Mouse (Mus musculus): Measurements from ENCODE around the gene Ptpn18.
"Not testable (repeated sequence)": the region's sequence is repeated elsewhere in the genome, so short reads cannot be mapped to it uniquely, and the experiment has no call there.

Ptpn18 gene

GRCm38 (mm10) chr1:34459284-34460060 is at the start of gene Ptpn18:
Gene Ptpn18 (plus strand): TSS chr1:34459762.
- DNase-seq (ENCODE audit: low spot score): peak; percentile 96

GRCm38 (mm10) chr1:34428466-34428865 is 31.1 kb upstream of the Ptpn18 start:
- DNase-seq (ENCODE audit: low spot score): no peak

GRCm38 (mm10) chr1:34429281-34429680 is 30.3 kb upstream of the Ptpn18 start:
- no peak for DNase-seq (ENCODE audit: low spot score)

DNA sequence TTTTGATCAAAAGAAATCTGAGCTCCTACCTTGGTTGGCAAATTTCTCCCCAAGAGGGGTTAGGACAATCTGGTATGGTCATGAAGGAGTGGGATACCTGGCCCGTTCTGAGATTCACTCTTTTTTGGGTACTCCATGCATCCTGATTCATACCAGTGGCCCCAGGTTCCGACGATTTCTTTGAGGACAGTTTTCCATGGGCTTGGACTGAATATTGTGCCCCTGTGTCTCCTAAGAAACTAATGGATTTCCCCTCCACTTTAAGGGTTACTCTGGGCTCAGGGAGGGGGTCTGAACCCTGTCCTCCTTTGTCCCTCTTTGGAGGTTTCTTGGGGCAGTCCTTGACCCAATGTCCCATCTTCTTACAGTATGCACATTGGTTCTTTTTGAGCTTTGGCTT is 28.6 kb upstream of the Ptpn18 start:
- DNase-seq (ENCODE audit: low spot score): no peak

DNA sequence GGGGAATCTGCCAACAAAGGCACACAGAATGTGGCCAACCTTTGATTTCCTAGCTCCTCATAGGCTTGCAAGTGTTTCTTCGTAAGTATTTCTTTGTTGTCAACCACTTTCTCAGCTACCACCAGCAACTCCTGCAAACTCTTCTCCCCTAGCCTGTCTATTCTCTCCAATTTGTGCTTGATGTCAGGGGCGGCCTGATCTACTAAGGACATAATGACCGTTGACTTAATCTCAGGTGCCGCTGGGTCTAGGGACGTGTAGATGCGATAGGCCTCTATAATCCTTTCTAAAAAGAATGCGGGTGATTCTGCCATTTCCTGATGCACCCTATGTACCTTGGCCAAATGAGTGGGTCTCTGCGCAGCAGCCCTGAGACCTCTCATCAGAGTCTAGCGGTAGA is 28.1 kb upstream of the Ptpn18 start:
- DNase-seq (ENCODE audit: low spot score): no peak

- DNase-seq (ENCODE audit: low spot score): no peak
These were observed 27.2 kb upstream of the Ptpn18 start for GRCm38 (mm10) chr1:34432411-34432775.

DNA sequence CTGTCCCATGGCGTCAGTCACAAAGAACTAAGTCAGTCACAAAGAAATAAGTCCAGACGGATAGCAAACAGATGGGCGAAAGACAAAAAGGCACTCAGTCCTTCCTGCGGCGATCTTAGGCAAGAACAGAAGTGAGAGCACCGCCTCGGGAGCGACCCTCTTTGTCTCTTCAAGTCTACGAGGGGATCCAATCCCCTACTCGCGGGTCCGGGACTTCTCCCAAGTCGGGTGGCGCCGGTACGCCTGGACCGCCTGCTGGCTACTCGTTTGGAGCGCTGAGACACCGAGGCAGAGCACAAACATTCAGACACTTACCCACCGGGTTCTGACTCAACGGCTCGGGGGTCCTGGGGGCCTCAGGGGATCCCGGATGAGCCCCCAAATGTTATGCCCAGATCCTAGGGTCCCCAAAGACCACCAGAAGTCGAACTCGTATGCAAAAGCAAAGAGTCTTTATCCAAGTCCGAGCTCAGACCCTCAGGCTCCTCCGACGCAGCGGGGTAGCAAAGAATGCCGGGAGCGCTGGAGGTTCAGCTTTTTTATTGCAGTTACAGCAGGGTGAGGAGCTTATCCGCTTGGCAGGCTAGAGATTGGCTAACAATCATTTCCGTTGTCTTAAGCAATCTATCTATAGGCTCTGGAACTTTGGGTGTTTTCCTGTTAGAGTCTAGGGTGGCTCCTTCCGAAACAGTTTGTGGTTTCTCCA is 26.6 kb upstream of the Ptpn18 start:
- no peak for DNase-seq (ENCODE audit: low spot score)

- peak; percentile 70 for DNase-seq (ENCODE audit: low spot score)
These were observed 25.6 kb upstream of the Ptpn18 start for GRCm38 (mm10) chr1:34433891-34434521.

GRCm38 (mm10) chr1:34434660-34435160 is 24.9 kb upstream of the Ptpn18 start:
- peak; percentile 98 for DNase-seq (ENCODE audit: low spot score)

DNA sequence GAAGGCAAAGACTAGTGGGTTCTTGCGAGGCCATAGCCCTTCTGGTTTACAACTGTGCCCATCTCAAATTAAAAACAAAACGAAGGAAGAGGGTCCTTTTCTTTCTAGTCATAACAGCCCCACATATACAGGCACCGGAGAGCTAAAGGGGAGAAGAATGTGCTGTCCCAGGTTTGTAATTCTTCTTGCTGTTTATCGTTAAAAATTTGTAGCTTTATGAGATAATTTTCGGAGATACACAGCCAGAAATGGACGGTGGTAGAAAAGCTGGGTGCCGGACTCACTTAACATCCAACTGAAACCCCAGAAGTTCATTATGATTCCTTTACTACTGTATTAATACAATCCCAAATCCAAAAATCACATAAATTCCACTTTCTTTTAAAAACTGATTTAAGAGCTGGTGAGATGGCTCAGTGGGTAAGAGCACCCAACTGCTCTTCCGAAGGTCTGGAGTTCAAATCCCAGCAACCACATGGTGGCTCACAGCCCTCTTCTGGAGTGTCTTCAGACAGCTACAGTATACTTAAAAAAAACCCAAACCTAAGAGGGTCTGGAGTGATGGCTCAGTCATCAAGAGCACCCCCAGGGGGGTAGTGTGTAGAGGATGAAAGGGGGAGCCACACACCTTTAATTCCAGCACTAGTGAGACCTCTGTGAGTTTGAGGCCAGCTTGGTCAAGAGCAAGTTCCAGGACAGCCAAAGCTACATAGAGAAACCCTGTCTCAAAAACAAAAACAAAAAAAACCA is 24.0 kb upstream of the Ptpn18 start:
- peak; percentile 53 for DNase-seq (ENCODE audit: low spot score)

GRCm38 (mm10) chr1:34436374-34436773 is 23.2 kb upstream of the Ptpn18 start:
- DNase-seq (ENCODE audit: low spot score): no peak

DNA sequence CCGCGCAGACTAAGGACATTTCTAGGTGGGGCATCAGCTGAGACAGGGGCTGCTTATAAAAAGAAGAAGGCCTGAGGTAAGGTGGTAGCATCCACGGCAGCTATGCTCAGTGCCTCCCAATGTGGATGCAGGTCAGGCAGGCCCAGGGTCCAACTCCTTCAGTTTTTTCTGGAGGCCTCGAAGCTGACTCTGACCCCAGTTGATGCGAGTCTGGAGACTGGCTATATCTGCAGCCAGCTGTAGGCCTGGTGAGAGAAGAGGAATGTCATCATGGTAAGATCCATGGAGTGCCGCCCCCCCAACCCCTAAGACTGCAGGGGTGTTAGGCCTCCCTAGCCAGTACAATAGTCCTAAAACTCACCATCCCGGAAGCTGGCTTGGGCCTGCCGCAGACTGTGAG is 22.2 kb upstream of the Ptpn18 start:
- DNase-seq (ENCODE audit: low spot score): not testable (repeated sequence)

DNA sequence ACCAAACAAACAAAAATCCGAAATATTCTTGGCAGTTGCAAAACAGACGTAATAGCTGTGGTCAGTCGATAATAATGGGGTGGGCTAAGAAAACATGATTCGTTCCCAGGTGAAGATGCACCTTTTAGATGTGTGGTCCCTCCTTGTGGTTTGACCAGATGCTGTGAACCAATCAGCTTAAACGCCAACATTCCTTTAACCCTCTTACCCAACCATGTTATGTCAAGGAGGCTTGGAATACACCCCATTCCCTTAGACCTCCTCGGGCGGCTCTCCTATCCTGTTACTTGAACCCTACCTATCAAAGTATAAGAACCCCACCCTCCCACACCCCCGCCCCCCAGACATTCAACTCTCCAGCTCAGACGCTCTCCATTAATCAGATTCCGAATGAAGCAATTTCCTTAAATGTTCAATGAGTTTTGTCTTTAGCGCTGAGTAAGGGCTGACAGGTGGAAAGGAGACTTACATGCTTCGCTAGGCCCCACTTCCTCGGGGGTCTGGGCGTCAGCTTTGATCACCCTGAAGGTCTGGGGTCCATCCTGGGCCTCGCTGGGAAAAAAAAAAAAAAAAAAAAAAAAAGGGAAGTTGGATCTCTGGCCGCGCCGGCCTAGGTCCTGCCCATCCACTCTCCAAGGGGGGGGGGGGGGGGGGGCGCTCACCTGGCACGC is 21.0 kb upstream of the Ptpn18 start:
- DNase-seq (ENCODE audit: low spot score): peak; percentile 24

- peak; percentile 99 for DNase-seq (ENCODE audit: low spot score)
These were observed 20.2 kb upstream of the Ptpn18 start, which contains the start of the genes Ccdc115 and Imp4 for GRCm38 (mm10) chr1:34439215-34439960. Gene Ccdc115 (minus strand): TSS chr1:34439672. Gene Imp4 (plus strand): TSS chr1:34439851.

DNA sequence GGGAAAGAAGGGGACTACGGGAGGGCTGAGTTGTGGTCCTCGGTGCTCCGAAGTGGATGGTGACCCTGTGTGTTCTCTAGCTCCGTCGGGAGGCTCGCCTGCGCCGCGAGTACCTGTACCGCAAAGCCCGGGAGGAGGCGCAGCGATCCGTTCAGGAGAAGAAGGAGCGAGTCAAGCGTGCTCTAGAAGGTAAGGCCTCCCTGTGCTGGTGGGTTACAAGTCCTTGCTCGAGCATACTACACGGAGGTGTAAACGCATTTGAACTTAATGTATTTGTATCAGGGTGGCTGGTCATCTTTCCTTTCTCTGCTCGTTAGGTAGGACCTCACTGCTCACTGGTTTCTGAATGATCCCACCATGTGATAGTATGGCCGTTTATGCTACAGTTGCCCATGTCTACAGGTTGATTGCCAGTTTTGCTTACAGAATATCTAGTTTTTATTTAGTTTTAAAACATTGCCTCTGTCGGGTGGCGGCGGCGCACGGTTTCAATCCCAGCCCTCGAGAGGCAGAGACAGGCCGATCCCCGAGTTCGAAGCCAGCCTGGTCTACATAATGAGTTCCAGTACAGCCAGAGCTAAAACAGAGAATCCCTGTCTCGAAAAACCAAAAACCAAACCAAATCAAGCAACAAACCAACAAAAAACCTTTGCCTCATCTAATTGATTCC is 19.5 kb upstream of the Ptpn18 start:
- no peak for DNase-seq (ENCODE audit: low spot score)

DNA sequence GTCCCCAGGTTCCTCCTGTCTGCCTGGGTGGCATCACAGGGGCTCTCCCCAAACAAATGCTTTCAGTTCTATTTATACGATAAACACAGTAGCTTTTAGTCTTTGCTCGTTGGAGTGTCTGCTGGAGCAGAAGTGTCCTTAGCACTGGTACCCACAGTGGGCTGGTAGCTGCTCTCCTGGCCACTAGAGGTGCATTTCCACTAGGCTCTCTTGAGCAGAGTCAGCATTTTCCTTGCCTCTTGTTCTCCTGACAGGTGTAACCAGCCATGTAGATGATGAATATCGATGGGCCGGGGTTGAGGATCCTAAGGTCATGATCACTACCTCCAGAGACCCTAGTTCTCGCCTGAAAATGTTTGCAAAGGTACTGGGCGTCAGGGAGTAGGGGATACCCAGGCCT is 16.4 kb upstream of the Ptpn18 start:
- no peak for DNase-seq (ENCODE audit: low spot score)

- DNase-seq (ENCODE audit: low spot score): no peak
These were observed 1.1 kb upstream of the Ptpn18 start for GRCm38 (mm10) chr1:34458431-34458830.

DNA sequence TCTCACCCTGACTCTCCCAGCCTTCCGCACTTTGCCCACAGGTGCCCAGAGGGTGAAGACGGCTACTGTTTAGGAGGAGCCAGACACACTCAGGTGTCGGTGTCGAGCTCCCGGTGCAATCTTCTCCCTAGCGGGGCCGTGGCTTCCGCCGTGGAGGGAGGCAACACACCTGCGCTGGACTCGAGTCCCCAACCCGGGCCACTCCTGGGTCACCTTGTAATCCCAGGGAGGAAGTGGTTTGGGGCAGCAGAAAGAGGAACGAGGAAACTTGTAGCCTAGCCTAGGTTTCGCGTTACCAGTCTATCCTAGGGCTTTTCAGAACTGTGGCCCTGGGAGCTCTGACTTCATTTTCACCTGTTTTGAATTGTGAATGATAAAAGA is 489 bp downstream of the Ptpn18 start:
- DNase-seq (ENCODE audit: low spot score): no peak

GRCm38 (mm10) chr1:34462766-34463165 is 3.2 kb downstream of the Ptpn18 start:
- peak; percentile 57 for DNase-seq (ENCODE audit: low spot score)

- DNase-seq (ENCODE audit: low spot score): no peak
These were observed 4.8 kb downstream of the Ptpn18 start for GRCm38 (mm10) chr1:34464310-34464817.
